Mouse (Mus musculus): ENCODE data around the gene Pld1. TPM values are rescaled to one million over a fixed set of nuclear protein-coding genes. Genes with fewer than 3 reads are reported as not detected.

Gene Pld1
- polyA plus RNA-seq, 1 experiment from 2014 or later, result 3.3 TPM

DNA sequence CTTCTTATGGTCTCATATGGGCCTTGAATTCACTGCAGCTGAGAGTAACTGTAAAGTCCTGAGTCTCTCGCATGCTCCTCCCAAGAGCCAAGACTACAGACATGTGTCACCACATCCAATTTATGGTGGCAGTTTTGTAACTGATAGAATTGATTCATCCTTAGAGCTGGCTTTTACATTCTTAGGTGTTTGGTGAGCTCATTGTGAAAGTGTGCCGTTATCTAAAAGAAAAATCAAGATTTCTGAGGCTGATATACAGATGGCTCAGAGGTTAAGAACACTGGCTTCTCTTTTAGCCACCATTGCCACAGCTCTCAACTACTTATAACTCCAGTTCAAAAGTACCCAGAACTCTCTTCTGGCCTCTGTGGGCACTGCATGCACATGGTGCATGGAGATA, 12.2 kb downstream of the Pld1 start:
- H3K4me3 ChIP-seq (ENCODE audit: low read depth, low read length), result no peak overlapping the region
- no peak overlapping the region for H3K9ac ChIP-seq (replicated peaks; ENCODE audit: low read length)
- no peak overlapping the region for H3K27ac ChIP-seq (replicated peaks; ENCODE audit: low read depth, low read length)
- H3K36me3 ChIP-seq (replicated peaks; ENCODE audit: control insufficient read depth, insufficient read depth, low read depth, low read length), result no peaks in the 10 kb centered on the region
- no peaks in the 10 kb centered on the region for H3K9me3 ChIP-seq (replicated peaks; ENCODE audit: control insufficient read depth, low read length)
- H3K27me3 ChIP-seq (ENCODE audit: control insufficient read depth, insufficient read depth, low read length), result no peaks in the 10 kb centered on the region
- ATAC-seq (replicated peaks; ENCODE audit: insufficient number of reproducible peaks, low FRiP score, low TSS enrichment, low read depth) (no peak), DNase-seq (ENCODE audit: low spot score) (no peak)
- WGBS, result 95% methylated on average over 2 of the region's 2 CpGs
- H3K4me1 ChIP-seq (ENCODE audit: control insufficient read depth, insufficient read depth, low read length), result no peaks in the 10 kb centered on the region
- H3K4me2 ChIP-seq (ENCODE audit: low read depth, low read length), result no peak overlapping the region

GRCm38 (mm10) chr3:27951721-27952120, 13.2 kb downstream of the Pld1 start:
- Histone ChIP-seq H3K27me3 (ENCODE audit: control insufficient read depth, insufficient read depth, low read length) (no peaks in the 10 kb centered on the region), H3K4me1 (ENCODE audit: control insufficient read depth, insufficient read depth, low read length) (no peaks in the 10 kb centered on the region), H3K9ac (replicated peaks; ENCODE audit: low read length) (no peak overlapping the region), H3K9me3 (replicated peaks; ENCODE audit: control insufficient read depth, low read length) (no peaks in the 10 kb centered on the region), H3K4me2 (ENCODE audit: low read depth, low read length) (no peak overlapping the region), H3K27ac (replicated peaks; ENCODE audit: low read depth, low read length) (no peak overlapping the region), H3K36me3 (replicated peaks; ENCODE audit: control insufficient read depth, insufficient read depth, low read depth, low read length) (no peaks in the 10 kb centered on the region), H3K4me3 (ENCODE audit: low read depth, low read length) (no peak overlapping the region)
- WGBS, result 82% methylated on average over 4 of the region's 4 CpGs
- DNase-seq (ENCODE audit: low spot score), result no peak
- ATAC-seq (replicated peaks; ENCODE audit: insufficient number of reproducible peaks, low FRiP score, low TSS enrichment, low read depth), result no peak

DNA sequence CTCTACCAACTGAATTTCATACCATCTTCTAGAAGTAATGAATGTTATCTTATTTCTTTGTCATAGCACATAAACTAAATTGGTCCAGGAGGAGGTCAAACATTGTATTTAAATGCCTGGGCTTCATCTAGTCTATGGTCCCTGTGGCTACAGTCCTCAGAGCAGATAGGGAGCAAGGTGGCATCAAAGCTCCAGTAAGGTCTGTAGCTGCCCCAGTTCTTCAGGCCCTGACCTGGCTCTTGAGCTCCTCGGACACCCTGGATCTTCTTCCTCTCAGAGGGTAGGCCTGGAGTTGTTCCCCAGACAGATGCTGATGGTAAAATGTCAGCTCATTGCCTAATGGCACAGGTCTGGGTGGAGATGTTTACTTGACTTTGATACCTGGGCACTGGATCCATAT, 17.5 kb downstream of the Pld1 start:
- H3K27me3 ChIP-seq (ENCODE audit: control insufficient read depth, insufficient read depth, low read length), result no peaks in the 10 kb centered on the region
- H3K36me3 ChIP-seq (replicated peaks; ENCODE audit: control insufficient read depth, insufficient read depth, low read depth, low read length), result no peaks in the 10 kb centered on the region
- H3K4me1 ChIP-seq (ENCODE audit: control insufficient read depth, insufficient read depth, low read length), result no peaks in the 10 kb centered on the region
- H3K27ac ChIP-seq (replicated peaks; ENCODE audit: low read depth, low read length), result no peak overlapping the region
- no peak for DNase-seq (ENCODE audit: low spot score)
- ATAC-seq (replicated peaks; ENCODE audit: insufficient number of reproducible peaks, low FRiP score, low TSS enrichment, low read depth), result no peak
- no peaks in the 10 kb centered on the region for H3K9me3 ChIP-seq (replicated peaks; ENCODE audit: control insufficient read depth, low read length)
- WGBS, result 81% methylated on average over 1 of the region's 1 CpGs
- H3K4me3 ChIP-seq (ENCODE audit: low read depth, low read length), result no peak overlapping the region
- H3K9ac ChIP-seq (replicated peaks; ENCODE audit: low read length), result no peak overlapping the region
- H3K4me2 ChIP-seq (ENCODE audit: low read depth, low read length), result no peak overlapping the region

DNA sequence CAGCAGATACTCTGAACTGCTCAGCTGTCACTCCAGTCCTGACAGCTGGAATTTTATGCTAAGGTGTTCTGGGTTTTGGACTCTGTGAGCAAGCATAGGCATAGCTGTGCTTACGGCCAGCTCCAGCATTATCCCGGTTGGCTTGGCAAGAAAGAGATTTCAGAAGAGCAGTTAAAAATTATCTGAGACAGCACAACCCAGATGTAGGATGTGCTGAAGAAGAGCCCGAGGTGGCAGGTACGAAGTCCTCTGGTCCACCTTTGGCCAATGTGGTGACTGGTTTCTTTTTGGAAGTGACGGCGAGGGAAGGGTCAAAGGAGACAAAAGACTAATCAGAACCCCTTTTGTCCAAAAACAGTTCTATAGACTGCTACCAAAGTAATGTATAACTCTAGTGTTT, 20.7 kb downstream of the Pld1 start:
- ATAC-seq (replicated peaks; ENCODE audit: insufficient number of reproducible peaks, low FRiP score, low TSS enrichment, low read depth), result no peak
- Histone ChIP-seq H3K27ac (replicated peaks; ENCODE audit: low read depth, low read length) (no peak overlapping the region), H3K4me1 (ENCODE audit: control insufficient read depth, insufficient read depth, low read length) (no peaks in the 10 kb centered on the region), H3K4me3 (ENCODE audit: low read depth, low read length) (no peak overlapping the region), H3K27me3 (ENCODE audit: control insufficient read depth, insufficient read depth, low read length) (no peaks in the 10 kb centered on the region), H3K9ac (replicated peaks; ENCODE audit: low read length) (no peak overlapping the region), H3K36me3 (replicated peaks; ENCODE audit: control insufficient read depth, insufficient read depth, low read depth, low read length) (no peaks in the 10 kb centered on the region), H3K4me2 (ENCODE audit: low read depth, low read length) (no peak overlapping the region), H3K9me3 (replicated peaks; ENCODE audit: control insufficient read depth, low read length) (no peaks in the 10 kb centered on the region)
- WGBS, result 88% methylated on average over 6 of the region's 6 CpGs
- no peak for DNase-seq (ENCODE audit: low spot score)

GRCm38 (mm10) chr3:27961162-27961561, 22.7 kb downstream of the Pld1 start:
- no peaks in the 10 kb centered on the region for H3K9me3 ChIP-seq (replicated peaks; ENCODE audit: control insufficient read depth, low read length)
- H3K27ac ChIP-seq (replicated peaks; ENCODE audit: low read depth, low read length), result no peak overlapping the region
- H3K9ac ChIP-seq (replicated peaks; ENCODE audit: low read length), result no peak overlapping the region
- ATAC-seq (replicated peaks; ENCODE audit: insufficient number of reproducible peaks, low FRiP score, low TSS enrichment, low read depth) (no peak), DNase-seq (ENCODE audit: low spot score) (no peak)
- no peaks in the 10 kb centered on the region for H3K4me1 ChIP-seq (ENCODE audit: control insufficient read depth, insufficient read depth, low read length)
- 85% methylated on average over 3 of the region's 3 CpGs for WGBS
- no peaks in the 10 kb centered on the region for H3K27me3 ChIP-seq (ENCODE audit: control insufficient read depth, insufficient read depth, low read length)
- no peak overlapping the region for H3K4me2 ChIP-seq (ENCODE audit: low read depth, low read length)
- no peaks in the 10 kb centered on the region for H3K36me3 ChIP-seq (replicated peaks; ENCODE audit: control insufficient read depth, insufficient read depth, low read depth, low read length)
- H3K4me3 ChIP-seq (ENCODE audit: low read depth, low read length), result no peak overlapping the region

DNA sequence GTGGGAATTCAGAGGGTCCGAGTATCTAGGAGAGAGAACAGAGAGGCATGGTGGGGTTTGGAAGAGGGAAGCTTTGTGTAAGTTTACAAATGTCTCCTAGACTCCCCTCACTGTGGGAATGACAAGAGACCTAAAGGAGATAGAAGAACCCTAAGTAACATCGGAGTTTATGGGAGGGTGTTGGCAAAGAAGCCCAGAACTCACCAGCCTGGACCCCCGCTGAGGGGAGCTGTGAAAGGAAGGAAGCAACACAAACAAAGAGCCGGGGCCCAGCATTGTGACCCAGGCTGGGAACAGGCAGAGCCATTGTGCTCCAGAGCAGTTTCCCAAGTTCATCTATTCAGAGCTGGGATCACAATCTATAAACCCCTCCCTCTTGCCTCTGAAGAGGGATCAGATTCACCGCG, 25.3 kb downstream of the Pld1 start:
- Histone ChIP-seq H3K4me1 (ENCODE audit: control insufficient read depth, insufficient read depth, low read length) (no peaks in the 10 kb centered on the region), H3K9ac (replicated peaks; ENCODE audit: low read length) (no peak overlapping the region), H3K36me3 (replicated peaks; ENCODE audit: control insufficient read depth, insufficient read depth, low read depth, low read length) (no peaks in the 10 kb centered on the region), H3K4me2 (ENCODE audit: low read depth, low read length) (no peak overlapping the region), H3K4me3 (ENCODE audit: low read depth, low read length) (no peak overlapping the region), H3K9me3 (replicated peaks; ENCODE audit: control insufficient read depth, low read length) (no peaks in the 10 kb centered on the region), H3K27me3 (ENCODE audit: control insufficient read depth, insufficient read depth, low read length) (no peaks in the 10 kb centered on the region), H3K27ac (replicated peaks; ENCODE audit: low read depth, low read length) (no peak overlapping the region)
- no peak for DNase-seq (ENCODE audit: low spot score)
- WGBS, result 20% methylated on average over 6 of the region's 6 CpGs
- ATAC-seq (replicated peaks; ENCODE audit: insufficient number of reproducible peaks, low FRiP score, low TSS enrichment, low read depth), result no peak; the same call in 1 of the 2 replicates

GRCm38 (mm10) chr3:27968671-27969070, 30.2 kb downstream of the Pld1 start:
- Histone ChIP-seq H3K4me1 (ENCODE audit: control insufficient read depth, insufficient read depth, low read length) (no peaks in the 10 kb centered on the region), H3K27me3 (ENCODE audit: control insufficient read depth, insufficient read depth, low read length) (no peaks in the 10 kb centered on the region), H3K27ac (replicated peaks; ENCODE audit: low read depth, low read length) (no peak overlapping the region), H3K36me3 (replicated peaks; ENCODE audit: control insufficient read depth, insufficient read depth, low read depth, low read length) (no peaks in the 10 kb centered on the region), H3K4me3 (ENCODE audit: low read depth, low read length) (no peak overlapping the region), H3K9ac (replicated peaks; ENCODE audit: low read length) (no peak overlapping the region), H3K9me3 (replicated peaks; ENCODE audit: control insufficient read depth, low read length) (no peaks in the 10 kb centered on the region), H3K4me2 (ENCODE audit: low read depth, low read length) (no peak overlapping the region)
- 83% methylated on average over 8 of the region's 8 CpGs for WGBS
- DNase-seq (ENCODE audit: low spot score) (no peak), ATAC-seq (replicated peaks; ENCODE audit: insufficient number of reproducible peaks, low FRiP score, low TSS enrichment, low read depth) (no peak)

DNA sequence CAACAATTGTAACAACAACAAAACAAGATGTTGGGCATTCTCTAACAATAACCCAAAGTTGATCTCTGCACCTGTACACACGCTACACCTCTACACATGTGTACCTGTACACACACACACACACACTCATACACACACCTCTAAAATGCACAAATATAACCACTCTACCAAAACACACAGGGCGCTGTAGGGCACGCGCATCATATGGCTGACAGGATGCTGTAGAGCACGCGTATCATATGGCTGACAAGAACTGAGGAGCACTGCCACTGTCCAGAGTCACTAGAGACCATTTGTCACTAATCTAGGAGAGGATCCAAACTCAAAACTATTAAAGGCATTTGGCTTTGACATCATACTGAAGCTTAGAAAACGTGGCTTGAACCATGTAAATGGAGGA, 35.4 kb downstream of the Pld1 start:
- 94% methylated on average over 7 of the region's 7 CpGs for WGBS
- H3K4me3 ChIP-seq (ENCODE audit: low read depth, low read length), result no peak overlapping the region

More for the DNA sequence above, 35.4 kb downstream of the Pld1 start:
- Histone ChIP-seq H3K9me3 (replicated peaks; ENCODE audit: control insufficient read depth, low read length) (no peaks in the 10 kb centered on the region), H3K9ac (replicated peaks; ENCODE audit: low read length) (no peak overlapping the region), H3K27me3 (ENCODE audit: control insufficient read depth, insufficient read depth, low read length) (no peaks in the 10 kb centered on the region), H3K27ac (replicated peaks; ENCODE audit: low read depth, low read length) (no peak overlapping the region), H3K4me1 (ENCODE audit: control insufficient read depth, insufficient read depth, low read length) (no peaks in the 10 kb centered on the region), H3K4me2 (ENCODE audit: low read depth, low read length) (no peak overlapping the region), H3K36me3 (replicated peaks; ENCODE audit: control insufficient read depth, insufficient read depth, low read depth, low read length) (no peaks in the 10 kb centered on the region)
- ATAC-seq (replicated peaks; ENCODE audit: insufficient number of reproducible peaks, low FRiP score, low TSS enrichment, low read depth) (no peak), DNase-seq (ENCODE audit: low spot score) (no peak)
